Mouse (Mus musculus) thymus, adult 2 months (tissue): Measurements from ENCODE around the gene Aco1.

ENCODE experiments used
- CTCF ChIP-seq: fragments of 200-500 bp; IDR thresholded peaks from 2 replicates; pipeline ENCODE4 v1.5.1; 2012; ENCODE audit warnings: mild to moderate bottlenecking, control low read depth, low read length, moderate library complexity, borderline replicate concordance; ENCODE audit not compliant: control insufficient read depth, poor library complexity, insufficient read depth; ENCODE audit errors: extremely low read depth
- POLR2A ChIP-seq: fragments of 200-500 bp; IDR thresholded peaks from 2 replicates; pipeline ENCODE4 v1.6.1; 2012; ENCODE audit warnings: mild to moderate bottlenecking, low read length, control low read depth, moderate library complexity; ENCODE audit not compliant: control insufficient read depth, poor library complexity, insufficient read depth; ENCODE audit errors: extremely low read depth

DNA sequence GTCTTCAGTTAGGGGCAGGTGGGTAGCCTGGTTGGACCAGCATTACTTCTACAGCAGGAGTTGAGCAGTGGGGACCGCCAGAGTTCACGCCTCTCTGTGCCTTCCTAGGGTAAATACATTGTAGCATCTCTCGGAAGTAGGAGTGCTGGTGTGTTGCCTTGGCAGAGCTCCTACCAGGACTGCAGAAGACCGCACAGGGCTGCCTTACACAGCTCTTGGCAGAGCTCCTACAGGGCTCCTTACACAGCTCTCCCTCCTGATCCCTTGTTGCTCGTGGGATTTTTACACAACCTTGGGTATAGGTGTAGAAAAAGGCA, 15.3 kb downstream of the Aco1 start:
- TF ChIP-seq POLR2A (no peak), CTCF (no peak)
